Mouse (Mus musculus) hindbrain, embryonic 16.5 days (tissue): ENCODE data around the gene Kcnk18. TPM values are rescaled to one million over a fixed set of nuclear protein-coding genes. Genes with fewer than 3 reads are reported as not detected.

Experiments used
- ATAC-seq: fragments of 200-750 bp; cut with Nextera tagmentation; 2 replicates; pipeline ENCODE4 v1.8.0; 2017; ENCODE audit warnings: moderate TSS enrichment, moderate library complexity
- H3K27ac ChIP-seq: fragments of 300-500 bp; sonication (generic); 2 replicates; pipeline ENCODE4 v1.5.1; 2014; ENCODE audit warnings: low read depth, mild to moderate bottlenecking, control low read depth, low read length, moderate library complexity
- H3K27me3 ChIP-seq: fragments of 300-500 bp; sonication (generic); replicated peaks from 2 replicates; pipeline ENCODE4 v1.6.1; 2014; ENCODE audit warnings: low read length; ENCODE audit not compliant: control insufficient read depth, insufficient read depth
- H3K36me3 ChIP-seq: fragments of 300-500 bp; sonication (generic); 2 replicates; pipeline ENCODE4 v1.6.1; 2014; ENCODE audit warnings: mild to moderate bottlenecking, low read length, moderate library complexity, mixed read lengths; ENCODE audit not compliant: control insufficient read depth, insufficient read depth
- H3K4me1 ChIP-seq: fragments of 300-500 bp; sonication (generic); 2 replicates; pipeline ENCODE4 v1.6.1; 2014; ENCODE audit warnings: low read depth, low read length; ENCODE audit not compliant: control insufficient read depth, insufficient read depth
- H3K4me2 ChIP-seq: fragments of 300-500 bp; sonication (generic); 2 replicates; pipeline ENCODE4 v1.6.1; 2014; ENCODE audit warnings: mild to moderate bottlenecking, low read length, control low read depth, moderate library complexity
- H3K4me3 ChIP-seq: fragments of 300-500 bp; sonication (generic); 2 replicates; pipeline ENCODE4 v1.5.1; 2014; ENCODE audit warnings: mild to moderate bottlenecking, low read length, control low read depth, moderate library complexity
- H3K9ac ChIP-seq: fragments of 300-500 bp; sonication (generic); 2 replicates; pipeline ENCODE4 v1.6.1; 2014; ENCODE audit warnings: low read depth, mild to moderate bottlenecking, control low read depth, low read length, moderate library complexity
- H3K9me3 ChIP-seq: fragments of 300-500 bp; sonication (generic); 2 replicates; pipeline ENCODE4 v1.6.1; 2014; ENCODE audit warnings: mild to moderate bottlenecking, low read length, moderate library complexity; ENCODE audit not compliant: control insufficient read depth
- WGBS: fragments of 180-500 bp; shearing (Covaris S2); extraction: QIAGEN DNeasy Blood & Tissue Kit; methylation state at CpG from one replicate; pipeline ENCODE4 v1.1.7; 2014; 5-methylcytosine and 5-hydroxymethylcytosine counted together
- polyA plus RNA-seq: library from polyadenylated mRNA; unstranded; fragments of >200 nt; fragmentation: Nextera tagmentation; extraction: Ambion mirVana; gene quantifications from 2 replicates; pipeline ENCODE4 v1.2.1, GENCODE M21; 2015

The Kcnk18 gene
- polyA plus RNA-seq, result 0.05 and 0.11 TPM in 2 replicates

- H3K4me1 ChIP-seq, result no peaks in the 10 kb centered on the region
- WGBS, result 92% methylated on average over 8 of the region's 8 CpGs
- H3K4me2 ChIP-seq, result no peak within 1 kb of the TSS
- H3K36me3 ChIP-seq, result no peaks in the 10 kb centered on the region
- no peak within 1 kb of the TSS for H3K4me3 ChIP-seq
- no peak within 1 kb of the TSS for H3K27ac ChIP-seq
- H3K9me3 ChIP-seq, result no peaks in the 10 kb centered on the region
- no peak within 1 kb of the TSS for H3K9ac ChIP-seq
- no peak for ATAC-seq
- H3K27me3 ChIP-seq, result peaks cover 6% of the 10 kb centered on the region
These were observed at the start of gene Kcnk18 for GRCm38 (mm10) chr19:59218991-59219390. Gene Kcnk18, plus strand, starts transcription at chr19:59219214.

DNA sequence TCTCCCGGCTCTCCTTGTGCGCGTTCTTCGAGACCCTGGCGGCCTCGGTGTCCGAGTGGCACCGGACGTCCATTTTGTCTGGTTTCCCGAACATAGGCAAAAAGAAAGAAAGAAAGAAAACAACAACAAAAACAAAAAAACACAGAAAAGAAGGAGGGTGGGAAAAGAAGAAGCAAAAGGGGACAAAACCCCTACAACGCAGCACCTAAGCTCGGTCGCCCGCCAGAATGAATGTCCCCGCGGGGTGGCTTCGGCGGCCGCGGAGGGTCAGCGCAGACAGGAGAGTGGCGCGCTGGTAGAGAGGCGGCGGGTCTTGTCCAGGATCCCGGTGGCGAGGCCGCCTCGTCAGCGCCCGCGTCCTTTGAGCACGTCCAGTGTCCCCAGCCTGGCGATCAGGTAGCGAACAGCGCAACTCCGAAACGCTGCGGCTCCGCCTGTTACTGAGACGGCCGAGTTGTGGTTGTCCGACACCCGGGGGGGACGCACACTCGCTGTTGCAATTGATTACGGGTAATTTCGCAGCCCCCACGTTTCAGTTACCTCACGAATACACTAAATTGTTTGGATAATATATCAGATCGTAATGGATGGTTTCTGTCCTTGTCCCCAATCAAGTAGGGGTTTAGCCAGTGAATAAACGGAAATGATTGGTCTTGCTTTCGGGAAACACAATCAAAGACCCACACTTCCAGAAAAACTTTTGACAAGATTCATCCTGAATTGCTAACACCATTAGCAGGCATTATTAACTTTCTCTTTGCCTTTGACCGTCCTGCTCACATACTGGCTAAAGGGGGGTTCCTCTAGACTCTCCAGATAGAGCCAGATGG, 48.9 kb upstream of the Kcnk18 start, which contains the start of gene Vax1:
Gene Vax1, minus strand, starts transcription at position 121 of the 830 bp plus-strand sequence.
- ATAC-seq, result no peak
- Histone ChIP-seq H3K9me3 (no peaks in the 10 kb centered on the region), H3K4me3 (peak within 1 kb of the TSS; percentile 24), H3K27ac (no peak within 1 kb of the TSS), H3K4me1 (peaks cover 18% of the 10 kb centered on the region), H3K36me3 (no peaks in the 10 kb centered on the region), H3K9ac (no peak within 1 kb of the TSS), H3K4me2 (peak within 1 kb of the TSS; percentile 42), H3K27me3 (peaks cover 49% of the 10 kb centered on the region)
- WGBS, result under 1% methylated on average over 54 of the region's 54 CpGs

GRCm38 (mm10) chr19:59170766-59171095, 48.3 kb upstream of the Kcnk18 start:
- Histone ChIP-seq H3K36me3 (no peaks in the 10 kb centered on the region), H3K9me3 (no peaks in the 10 kb centered on the region), H3K27me3 (peaks cover 53% of the 10 kb centered on the region), H3K4me3 (no peak overlapping the region), H3K4me2 (no peak overlapping the region), H3K4me1 (peaks cover 18% of the 10 kb centered on the region), H3K27ac (no peak overlapping the region), H3K9ac (no peak overlapping the region)
- WGBS, result 0% methylated on average over 6 of the region's 6 CpGs
- no peak for ATAC-seq

DNA sequence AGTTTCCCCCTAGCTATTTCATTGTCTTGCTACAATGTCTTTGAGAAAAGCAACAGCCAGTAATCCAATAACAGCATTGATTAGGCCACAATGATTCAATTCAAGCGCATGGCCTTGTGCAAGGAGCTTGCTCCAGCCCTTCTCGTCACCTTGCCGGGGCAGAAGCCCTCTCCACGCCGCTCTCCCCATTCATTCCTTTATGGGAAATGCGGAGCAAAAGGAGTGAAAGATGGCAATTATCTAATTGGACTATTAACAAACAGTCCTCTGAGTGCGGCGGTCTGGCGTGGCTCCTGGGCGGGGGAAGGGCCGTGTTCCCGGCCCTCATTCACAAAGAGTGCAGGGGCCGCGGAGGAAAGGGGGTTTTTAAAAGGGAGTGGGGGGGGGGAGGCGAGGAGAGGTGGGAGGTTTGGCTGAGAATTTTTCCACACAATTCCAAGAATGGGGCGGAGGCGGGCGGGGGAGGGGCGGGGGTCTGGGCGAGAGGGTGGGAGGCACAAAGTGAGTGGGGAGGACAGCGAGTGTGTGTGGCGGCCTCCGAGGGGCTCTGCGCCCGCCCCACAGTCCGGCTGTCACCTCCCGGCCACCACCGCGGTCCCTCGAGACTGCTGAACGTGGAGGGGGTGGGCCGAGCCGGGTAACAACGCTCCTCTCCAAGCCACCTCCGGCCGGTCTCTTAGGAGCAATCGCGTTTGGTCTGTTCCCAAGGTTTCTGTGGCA, 47.7 kb upstream of the Kcnk18 start:
- Histone ChIP-seq H3K9me3 (no peaks in the 10 kb centered on the region), H3K27ac (no peak overlapping the region), H3K9ac (no peak overlapping the region), H3K36me3 (no peaks in the 10 kb centered on the region), H3K4me1 (peaks cover 15% of the 10 kb centered on the region), H3K27me3 (peaks cover 56% of the 10 kb centered on the region), H3K4me2 (peak overlapping the region; percentile 19; the same call in 1 of the 2 replicates), H3K4me3 (peak overlapping the region; percentile 11; the same call in 1 of the 2 replicates)
- no peak for ATAC-seq
- under 1% methylated on average over 24 of the region's 38 CpGs for WGBS

DNA sequence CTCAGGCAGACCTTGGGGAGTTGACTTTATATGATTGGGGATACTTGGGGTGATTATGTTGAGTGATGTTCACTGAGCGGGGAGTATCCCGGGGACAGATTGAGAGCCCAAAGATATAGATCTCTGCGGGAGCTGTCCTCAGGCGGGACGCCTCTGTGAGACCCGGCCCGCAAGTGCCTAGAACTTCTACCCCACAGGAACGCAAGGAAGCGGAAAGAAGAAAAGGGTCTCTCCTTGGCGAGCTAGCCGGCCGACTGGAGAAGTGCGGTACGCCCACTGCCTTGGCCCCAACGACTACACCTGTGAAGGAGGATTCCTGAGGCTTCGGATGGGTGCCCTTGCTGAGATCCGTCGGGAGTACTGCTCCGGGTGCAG, 47.2 kb upstream of the Kcnk18 start:
- no peak overlapping the region for H3K4me2 ChIP-seq
- 1% methylated on average over 19 of the region's 19 CpGs for WGBS
- peaks cover 54% of the 10 kb centered on the region for H3K27me3 ChIP-seq
- H3K4me3 ChIP-seq, result no peak overlapping the region
- no peaks in the 10 kb centered on the region for H3K36me3 ChIP-seq
- no peak overlapping the region for H3K27ac ChIP-seq
- H3K4me1 ChIP-seq, result peaks cover 10% of the 10 kb centered on the region
- ATAC-seq, result no peak
- no peaks in the 10 kb centered on the region for H3K9me3 ChIP-seq
- no peak overlapping the region for H3K9ac ChIP-seq

- Histone ChIP-seq H3K4me1 (peaks cover 10% of the 10 kb centered on the region), H3K9ac (no peak overlapping the region), H3K4me2 (no peak overlapping the region), H3K9me3 (no peaks in the 10 kb centered on the region), H3K4me3 (no peak overlapping the region), H3K27me3 (peaks cover 54% of the 10 kb centered on the region), H3K27ac (no peak overlapping the region), H3K36me3 (no peaks in the 10 kb centered on the region)
- WGBS, result under 1% methylated on average over 3 of the region's 3 CpGs
- ATAC-seq, result no peak
These were observed 46.2 kb upstream of the Kcnk18 start for GRCm38 (mm10) chr19:59172781-59173180.

DNA sequence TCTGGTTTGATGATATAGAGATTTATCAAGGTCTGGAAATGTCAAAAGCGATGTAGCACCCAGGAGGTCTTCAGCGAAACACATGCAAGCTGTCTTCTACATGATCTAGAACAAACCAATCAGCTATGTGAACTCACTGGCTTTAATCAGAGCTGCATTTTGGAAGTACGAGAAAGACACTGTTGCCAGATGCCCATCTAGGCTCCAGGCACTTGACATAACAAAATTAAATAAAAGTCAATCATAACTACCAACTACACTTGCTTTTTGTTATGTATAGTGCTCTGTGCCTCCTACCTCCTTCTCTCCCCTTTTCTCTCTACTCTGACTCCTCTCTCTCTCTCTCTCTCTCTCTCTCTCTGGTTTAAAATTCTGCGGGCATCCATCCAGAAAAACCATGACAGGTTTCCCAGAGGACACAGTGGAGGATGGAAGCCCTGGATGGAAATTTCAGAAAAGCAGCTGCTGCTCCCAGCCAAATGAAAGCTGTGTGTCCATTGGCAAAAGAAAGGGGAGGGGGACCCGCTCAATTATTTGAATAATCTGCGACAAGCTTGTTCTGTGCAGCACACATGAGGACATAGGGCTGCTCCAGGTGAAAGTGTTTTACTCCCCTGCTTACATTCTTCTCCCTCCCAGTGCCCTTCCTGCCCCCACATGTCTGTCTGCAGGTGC, 45.5 kb upstream of the Kcnk18 start:
- 11% methylated on average over 6 of the region's 6 CpGs for WGBS
- Histone ChIP-seq H3K27ac (no peak overlapping the region), H3K9ac (no peak overlapping the region), H3K4me2 (no peak overlapping the region), H3K4me1 (peaks cover 10% of the 10 kb centered on the region), H3K27me3 (peaks cover 53% of the 10 kb centered on the region), H3K36me3 (no peaks in the 10 kb centered on the region), H3K4me3 (no peak overlapping the region), H3K9me3 (no peaks in the 10 kb centered on the region)
- ATAC-seq, result no peak

GRCm38 (mm10) chr19:59184000-59184399, 35.0 kb upstream of the Kcnk18 start:
- no peaks in the 10 kb centered on the region for H3K4me1 ChIP-seq
- ATAC-seq, result no peak
- H3K9ac ChIP-seq, result no peak overlapping the region
- H3K27me3 ChIP-seq, result peaks cover 54% of the 10 kb centered on the region
- H3K4me2 ChIP-seq, result no peak overlapping the region
- H3K9me3 ChIP-seq, result 0 out of 2 replicates have a peak, but pooled peaks cover 2% of the 10 kb centered on the region
- H3K27ac ChIP-seq, result no peak overlapping the region
- WGBS, result 39% methylated on average over 3 of the region's 3 CpGs
- no peaks in the 10 kb centered on the region for H3K36me3 ChIP-seq
- H3K4me3 ChIP-seq, result no peak overlapping the region

DNA sequence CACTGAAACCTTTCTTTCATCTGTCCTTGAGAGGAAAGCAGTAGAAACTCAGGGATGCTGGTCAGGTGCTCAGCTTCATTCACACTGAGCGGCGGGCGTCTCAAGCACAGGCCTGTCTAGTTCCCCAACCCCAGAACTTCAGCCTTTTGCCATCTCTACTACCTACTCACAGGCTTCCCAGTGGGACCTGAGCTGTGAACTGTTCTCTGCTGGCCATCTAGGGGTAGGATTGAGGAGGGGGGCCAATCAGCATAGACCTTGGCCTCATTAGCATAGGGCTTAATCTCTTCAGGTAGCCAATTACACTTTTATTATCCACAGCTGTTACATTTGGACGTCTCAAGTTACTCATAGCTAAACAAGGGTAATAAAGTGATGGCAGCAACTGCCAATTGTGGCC, 30.0 kb upstream of the Kcnk18 start:
- Histone ChIP-seq H3K36me3 (no peaks in the 10 kb centered on the region), H3K4me1 (peaks cover 3% of the 10 kb centered on the region), H3K27me3 (peaks cover 75% of the 10 kb centered on the region), H3K9me3 (no peaks in the 10 kb centered on the region), H3K9ac (no peak overlapping the region), H3K4me2 (no peak overlapping the region), H3K4me3 (no peak overlapping the region), H3K27ac (no peak overlapping the region)
- WGBS, result 26% methylated on average over 4 of the region's 4 CpGs
- ATAC-seq, result no peak
